Mouse (Mus musculus) CH12F3 (cell line): ENCODE results near the gene Nup85.

Source experiments
- in situ Hi-C: fragments of 300-500 bp; cut with MboI; formaldehyde crosslinking; loops from 2 replicates; pipeline ENCODE4 v1.14.3; 2020; ENCODE audit warnings: low sequenced_read_pairs

Nup85 gene

GRCm38 (mm10) chr11:115582913-115583606 is 18.8 kb downstream of the Nup85 start:
- in situ Hi-C loops = no loop called here

- in situ Hi-C loops = no loop called here
Measured at GRCm38 (mm10) chr11:115584376-115585073, 20.3 kb downstream of the Nup85 start.

- in situ Hi-C loops = no loop called here
Measured at GRCm38 (mm10) chr11:115585573-115586100, 21.4 kb downstream of the Nup85 start.

GRCm38 (mm10) chr11:115586403-115586802 is 22.2 kb downstream of the Nup85 start:
- in situ Hi-C loops = no loop called here

- in situ Hi-C loops = no loop called here
Measured at GRCm38 (mm10) chr11:115587984-115588383, 23.8 kb downstream of the Nup85 start.

GRCm38 (mm10) chr11:115590526-115591075 is 26.4 kb downstream of the Nup85 start:
- in situ Hi-C loops = no loop called here

GRCm38 (mm10) chr11:115595209-115595608 is 31.0 kb downstream of the Nup85 start:
- in situ Hi-C loops = no loop called here

GRCm38 (mm10) chr11:115598309-115598708 is 34.1 kb downstream of the Nup85 start:
- in situ Hi-C loops = no loop called here

- in situ Hi-C loops = no loop called here
Measured at GRCm38 (mm10) chr11:115599722-115600121, 35.5 kb downstream of the Nup85 start.

GRCm38 (mm10) chr11:115600743-115601142 is 36.5 kb downstream of the Nup85 start:
- in situ Hi-C loops = no loop called here

- in situ Hi-C loops = no loop called here
Measured at GRCm38 (mm10) chr11:115601174-115601573, 36.9 kb downstream of the Nup85 start.

GRCm38 (mm10) chr11:115603128-115603475 is 38.9 kb downstream of the Nup85 start:
- in situ Hi-C loops = no loop called here

- in situ Hi-C loops = no loop called here
Measured at GRCm38 (mm10) chr11:115603476-115604303, 39.5 kb downstream of the Nup85 start, which contains the start of the genes Mrps7 and Gga3. TSS of gene Mrps7 (plus strand) at chr11:115603925. TSS of gene Gga3 (minus strand) at chr11:115604051.

- in situ Hi-C loops = no loop called here
Measured at GRCm38 (mm10) chr11:115604304-115604696, 40.1 kb downstream of the Nup85 start.

GRCm38 (mm10) chr11:115606733-115607132 is 42.5 kb downstream of the Nup85 start:
- in situ Hi-C loops = no loop called here

- in situ Hi-C loops = no loop called here
Measured at GRCm38 (mm10) chr11:115608421-115609399, 44.5 kb downstream of the Nup85 start.

- in situ Hi-C loops = no loop called here
Measured at GRCm38 (mm10) chr11:115609576-115609975, 45.3 kb downstream of the Nup85 start.

GRCm38 (mm10) chr11:115611173-115611572 is 46.9 kb downstream of the Nup85 start:
- in situ Hi-C loops = no loop called here

GRCm38 (mm10) chr11:115612059-115612409 is 47.8 kb downstream of the Nup85 start:
- in situ Hi-C loops = no loop called here
